Mouse (Mus musculus): ENCODE data around the gene Myl12a. TPM values are rescaled to one million over a fixed set of nuclear protein-coding genes. Genes with fewer than 3 reads are reported as not detected.

The Myl12a gene
- total and polyA plus RNA-seq, 3 experiments, result 617 to 1,002 (median 822) TPM

GRCm38 (mm10) chr17:71018616-71019308, 16.1 kb upstream of the Myl12a start:
- H3K36me3 ChIP-seq (ENCODE audit: control insufficient read depth, insufficient read depth, low read length), result peaks cover 8% of the 10 kb centered on the region
- peak in 1 of 2 experiments; percentile 15 for DNase-seq
- intact Hi-C loops (cut with DNase I), result loop anchor here (2.0 kb wide), 1 partner anchor 16 kb away; the partner anchor contains the start of genes Myl12a and Myom1
- H3K27ac ChIP-seq, result peak overlapping the region; percentile 98
- peak overlapping the region; percentile 1; the same call in 1 of the 2 replicates for H3K4me3 ChIP-seq
- TF ChIP-seq POLR2A (IDR thresholded peaks at IDR 0.05; ENCODE audit: insufficient read depth, low read depth, low read length), result no peak
- TF ChIP-seq CTCF (IDR thresholded peaks at IDR 0.05), result no peak
- no peak for TF ChIP-seq EP300 (IDR thresholded peaks at IDR 0.05; ENCODE audit: insufficient read depth, low read depth, low read length)
- no peaks in the 10 kb centered on the region for H3K27me3 ChIP-seq (ENCODE audit: control insufficient read depth, insufficient read depth, low read length)
- no peaks in the 10 kb centered on the region for H3K79me2 ChIP-seq (replicated peaks; ENCODE audit: control insufficient read depth, insufficient read depth, low read length)
- WGBS, result 66% methylated on average over 15 of the region's 15 CpGs
- H3K9ac ChIP-seq (ENCODE audit: low read depth, low read length), result no peak overlapping the region
- peaks cover 10% of the 10 kb centered on the region for H3K4me1 ChIP-seq (ENCODE audit: control insufficient read depth, insufficient read depth, low read length)

- no peaks in the 10 kb centered on the region for H3K27me3 ChIP-seq (ENCODE audit: control insufficient read depth, insufficient read depth, low read length)
- TF ChIP-seq POLR2A (IDR thresholded peaks at IDR 0.05; ENCODE audit: insufficient read depth, low read depth, low read length), result no peak
- TF ChIP-seq EP300 (IDR thresholded peaks at IDR 0.05; ENCODE audit: insufficient read depth, low read depth, low read length), result no peak
- TF ChIP-seq CTCF (IDR thresholded peaks at IDR 0.05), result no peak
- no peak overlapping the region for H3K4me3 ChIP-seq
- H3K9ac ChIP-seq (ENCODE audit: low read depth, low read length), result no peak overlapping the region
- peaks cover 2% of the 10 kb centered on the region; the same call in 1 of the 2 replicates for H3K36me3 ChIP-seq (ENCODE audit: control insufficient read depth, insufficient read depth, low read length)
- DNase-seq, result no peak
- 93% methylated on average over 3 of the region's 3 CpGs for WGBS
- intact Hi-C loops (cut with DNase I), result loop anchor here (2.0 kb wide), 1 partner anchor 15 kb away; the partner anchor contains the start of genes Myl12a and Myom1
- no peak overlapping the region for H3K27ac ChIP-seq
- no peaks in the 10 kb centered on the region for H3K79me2 ChIP-seq (replicated peaks; ENCODE audit: control insufficient read depth, insufficient read depth, low read length)
- H3K4me1 ChIP-seq (ENCODE audit: control insufficient read depth, insufficient read depth, low read length), result peaks cover 10% of the 10 kb centered on the region
Observed at GRCm38 (mm10) chr17:71018151-71018550, 15.5 kb upstream of the Myl12a start.

GRCm38 (mm10) chr17:71017457-71017998, 14.8 kb upstream of the Myl12a start:
- 87% methylated on average over 4 of the region's 4 CpGs for WGBS
- intact Hi-C loops (cut with DNase I), result no loop called here
- DNase-seq, result peak in 1 of 2 experiments; percentile 13
- Histone ChIP-seq H3K9ac (ENCODE audit: low read depth, low read length) (no peak overlapping the region), H3K36me3 (ENCODE audit: control insufficient read depth, insufficient read depth, low read length) (no peaks in the 10 kb centered on the region; the same call in 1 of the 2 replicates), H3K4me1 (ENCODE audit: control insufficient read depth, insufficient read depth, low read length) (peaks cover 8% of the 10 kb centered on the region), H3K4me3 (no peak overlapping the region), H3K79me2 (replicated peaks; ENCODE audit: control insufficient read depth, insufficient read depth, low read length) (no peaks in the 10 kb centered on the region), H3K27me3 (ENCODE audit: control insufficient read depth, insufficient read depth, low read length) (no peaks in the 10 kb centered on the region), H3K27ac (no peak overlapping the region)
- no peak for TF ChIP-seq CTCF (IDR thresholded peaks at IDR 0.05)
- TF ChIP-seq EP300 (IDR thresholded peaks at IDR 0.05; ENCODE audit: insufficient read depth, low read depth, low read length), result no peak
- no peak for TF ChIP-seq POLR2A (IDR thresholded peaks at IDR 0.05; ENCODE audit: insufficient read depth, low read depth, low read length)

- no peaks in the 10 kb centered on the region for H3K27me3 ChIP-seq (ENCODE audit: control insufficient read depth, insufficient read depth, low read length)
Observed at GRCm38 (mm10) chr17:71014911-71015310, 12.2 kb upstream of the Myl12a start.

GRCm38 (mm10) chr17:71013105-71013504, 10.4 kb upstream of the Myl12a start:
- H3K27ac ChIP-seq, result no peak overlapping the region
- H3K4me3 ChIP-seq, result no peak overlapping the region
- no peaks in the 10 kb centered on the region; the same call in 1 of the 2 replicates for H3K36me3 ChIP-seq (ENCODE audit: control insufficient read depth, insufficient read depth, low read length)
- H3K4me1 ChIP-seq (ENCODE audit: control insufficient read depth, insufficient read depth, low read length), result peaks cover 8% of the 10 kb centered on the region
- intact Hi-C loops (cut with DNase I), result no loop called here
- no peaks in the 10 kb centered on the region for H3K79me2 ChIP-seq (replicated peaks; ENCODE audit: control insufficient read depth, insufficient read depth, low read length)
- 90% methylated on average over 6 of the region's 6 CpGs for whole genome bisulfite sequencing
- no peak overlapping the region for H3K9ac ChIP-seq (ENCODE audit: low read depth, low read length)
- no peaks in the 10 kb centered on the region for H3K27me3 ChIP-seq (ENCODE audit: control insufficient read depth, insufficient read depth, low read length)
- DNase-seq, result no peak
- TF ChIP-seq EP300 (IDR thresholded peaks at IDR 0.05; ENCODE audit: insufficient read depth, low read depth, low read length), result no peak
- no peak for TF ChIP-seq POLR2A (IDR thresholded peaks at IDR 0.05; ENCODE audit: insufficient read depth, low read depth, low read length)
- TF ChIP-seq CTCF (IDR thresholded peaks at IDR 0.05), result no peak

More at GRCm38 (mm10) chr17:71014911-71015310, 12.2 kb upstream of the Myl12a start:
- Histone ChIP-seq H3K4me1 (ENCODE audit: control insufficient read depth, insufficient read depth, low read length) (peaks cover 8% of the 10 kb centered on the region), H3K36me3 (ENCODE audit: control insufficient read depth, insufficient read depth, low read length) (no peaks in the 10 kb centered on the region; the same call in 1 of the 2 replicates), H3K79me2 (replicated peaks; ENCODE audit: control insufficient read depth, insufficient read depth, low read length) (no peaks in the 10 kb centered on the region), H3K27ac (peak overlapping the region; percentile 62), H3K4me3 (no peak overlapping the region), H3K9ac (ENCODE audit: low read depth, low read length) (0 out of 2 replicates have a peak overlapping the region, but pooled peaks have one; percentile 18)
- DNase-seq, result no peak
- TF ChIP-seq POLR2A (IDR thresholded peaks at IDR 0.05; ENCODE audit: insufficient read depth, low read depth, low read length) (peak; percentile 31; the same call in 1 of the 2 replicates), CTCF (IDR thresholded peaks at IDR 0.05) (no peak), EP300 (IDR thresholded peaks at IDR 0.05; ENCODE audit: insufficient read depth, low read depth, low read length) (0 out of 2 replicates have a peak, but pooled peaks have one; percentile 45)
- intact Hi-C loops (cut with DNase I), result no loop called here
- 29% methylated on average over 5 of the region's 5 CpGs for whole genome bisulfite sequencing

All from heart, adult 2 months (tissue).